Mouse (Mus musculus) MEL (cell line): ENCODE data around the gene Itga9. TPM values are rescaled to one million over a fixed set of nuclear protein-coding genes. Genes with fewer than 3 reads are reported as not detected.

Experiments
- DNase-seq: peaks from one replicate; pipeline ENCODE4 v3.0.0; 2011; ENCODE audit warnings: low read depth, low spot score
- H3K27ac ChIP-seq: 2 replicates; pipeline ENCODE4 v1.5.1; 2012; ENCODE audit warnings: low read depth, mild to moderate bottlenecking, control low read depth, low read length, moderate library complexity; ENCODE audit not compliant: control insufficient read depth
- H3K27me3 ChIP-seq, 2 experiments: fragments of 150-350 bp in 1 of 2; sonication (generic) in 1 of 2; 2 replicates each; pipeline ENCODE4 v1.6.1; 2012; ENCODE audit warnings: low read length in 2 of 2, mild to moderate bottlenecking in 2 of 2, improper control_type of control experiment in 1 of 2, moderate library complexity in 1 of 2; ENCODE audit not compliant: insufficient read depth in 2 of 2, control insufficient read depth in 1 of 2
- H3K36me3 ChIP-seq, 2 experiments: 2 replicates each; pipeline ENCODE4 v1.6.1; 2012 to 2014; ENCODE audit warnings: low read length in 2 of 2, improper control_type of control experiment in 1 of 2, inconsistent platforms in 1 of 2, mild to moderate bottlenecking in 1 of 2; ENCODE audit not compliant: insufficient read depth in 2 of 2, control insufficient read depth in 1 of 2
- H3K4me1 ChIP-seq, 2 experiments: fragments of 150-350 bp in 1 of 2; sonication (generic) in 1 of 2; 2 replicates each; pipeline ENCODE4 v1.6.1; 2012; ENCODE audit warnings: low read length in 2 of 2, improper control_type of control experiment in 1 of 2, mild to moderate bottlenecking in 1 of 2; ENCODE audit not compliant: insufficient read depth in 2 of 2, control insufficient read depth in 1 of 2
- H3K4me3 ChIP-seq, 2 experiments: fragments of 150-350 bp in 1 of 2; sonication (generic) in 1 of 2; 2 replicates each; pipeline ENCODE4 v1.5.1; 2012; ENCODE audit warnings: low read depth in 2 of 2, low read length in 2 of 2, mild to moderate bottlenecking in 2 of 2, moderate library complexity in 2 of 2, control low read depth in 1 of 2, improper control_type of control experiment in 1 of 2; ENCODE audit not compliant: control insufficient read depth in 1 of 2, insufficient read depth in 1 of 2
- H3K79me2 ChIP-seq: 2 replicates; pipeline ENCODE4 v1.6.1; 2012; ENCODE audit warnings: mild to moderate bottlenecking, low read length, moderate library complexity; ENCODE audit not compliant: control insufficient read depth, poor library complexity, insufficient read depth
- H3K9ac ChIP-seq: 2 replicates; pipeline ENCODE4 v1.6.1; 2012; ENCODE audit warnings: low read depth, mild to moderate bottlenecking, control low read depth, low read length, moderate library complexity; ENCODE audit not compliant: control insufficient read depth, poor library complexity, severe bottlenecking
- H3K9me3 ChIP-seq: fragments of 150-350 bp; sonication (generic); replicated peaks from 2 replicates; pipeline ENCODE4 v1.6.1; 2012; ENCODE audit warnings: mild to moderate bottlenecking, low read length, improper control_type of control experiment, moderate library complexity; ENCODE audit not compliant: insufficient read depth
- BHLHE40 ChIP-seq: IDR thresholded peaks from 2 replicates; pipeline ENCODE4 v1.6.1; 2012; ENCODE audit warnings: low read depth, mild to moderate bottlenecking, inconsistent platforms, low read length, improper control_type of control experiment, borderline replicate concordance
- CHD1 ChIP-seq: IDR thresholded peaks from 2 replicates; pipeline ENCODE4 v1.6.1; 2012; ENCODE audit warnings: low read depth, mild to moderate bottlenecking, inconsistent platforms, low read length, improper control_type of control experiment
- CHD2 ChIP-seq: IDR thresholded peaks from 2 replicates; pipeline ENCODE4 v1.6.1; 2011; ENCODE audit warnings: low read length, improper control_type of control experiment
- E2F4 ChIP-seq: IDR thresholded peaks from 2 replicates; pipeline ENCODE4 v1.6.1; 2011; ENCODE audit warnings: low read depth, low read length, improper control_type of control experiment, borderline replicate concordance
- EP300 ChIP-seq, 2 experiments: IDR thresholded peaks; 2 replicates each; pipeline ENCODE4 v1.6.1; 2011; ENCODE audit warnings: improper control_type of control experiment in 2 of 2, low read length in 2 of 2, low read depth in 1 of 2, mild to moderate bottlenecking in 1 of 2
- HCFC1 ChIP-seq: IDR thresholded peaks from 2 replicates; pipeline ENCODE4 v1.6.1; 2012; ENCODE audit warnings: low read depth, mild to moderate bottlenecking, inconsistent platforms, low read length, improper control_type of control experiment, moderate library complexity
- KAT2A ChIP-seq: conservative IDR thresholded peaks from 2 replicates; pipeline ENCODE4 v1.6.1; 2012; ENCODE audit warnings: low read depth, low read length, improper control_type of control experiment, inconsistent platforms
- MAFK ChIP-seq: IDR thresholded peaks from 2 replicates; pipeline ENCODE4 v1.6.1; 2011; ENCODE audit warnings: low read depth, mild to moderate bottlenecking, low read length, improper control_type of control experiment, borderline replicate concordance
- MAZ ChIP-seq: IDR thresholded peaks from 2 replicates; pipeline ENCODE4 v1.6.1; 2012; ENCODE audit warnings: low read depth, mild to moderate bottlenecking, inconsistent platforms, low read length, improper control_type of control experiment
- MXI1 ChIP-seq: IDR thresholded peaks from 2 replicates; pipeline ENCODE4 v1.6.1; 2011; ENCODE audit warnings: mild to moderate bottlenecking, low read depth, low read length, improper control_type of control experiment
- MYC ChIP-seq: IDR thresholded peaks from 2 replicates; pipeline ENCODE4 v1.6.1; 2011; ENCODE audit warnings: low read depth, mild to moderate bottlenecking, low read length, improper control_type of control experiment, moderate library complexity
- NRF1 ChIP-seq: IDR thresholded peaks from 2 replicates; pipeline ENCODE4 v1.6.1; 2014; ENCODE audit warnings: low read depth, mild to moderate bottlenecking, inconsistent platforms, low read length, improper control_type of control experiment, moderate library complexity; ENCODE audit not compliant: poor library complexity, insufficient read depth, severe bottlenecking
- RCOR1 ChIP-seq: IDR thresholded peaks from 2 replicates; pipeline ENCODE4 v1.6.1; 2012; ENCODE audit warnings: low read depth, mild to moderate bottlenecking, inconsistent platforms, low read length, improper control_type of control experiment
- SIN3A ChIP-seq: IDR thresholded peaks from 2 replicates; pipeline ENCODE4 v1.6.1; 2012; ENCODE audit warnings: low read length, improper control_type of control experiment, inconsistent platforms
- TBP ChIP-seq: IDR thresholded peaks from 2 replicates; pipeline ENCODE4 v1.8.0; 2011; ENCODE audit warnings: low read depth, low read length, improper control_type of control experiment
- USF2 ChIP-seq, 2 experiments: IDR thresholded peaks; 2 replicates each; pipeline ENCODE4 v1.6.1; 2011 to 2012; ENCODE audit warnings: improper control_type of control experiment in 2 of 2, low read length in 2 of 2, borderline replicate concordance in 1 of 2, inconsistent platforms in 1 of 2, low read depth in 1 of 2, mild to moderate bottlenecking in 1 of 2; ENCODE audit not compliant: insufficient read depth in 1 of 2
- ZKSCAN1 ChIP-seq: IDR thresholded peaks from 2 replicates; pipeline ENCODE4 v1.6.1; 2012; ENCODE audit warnings: low read depth, mild to moderate bottlenecking, inconsistent platforms, low read length, improper control_type of control experiment, moderate library complexity
- polyA plus RNA-seq, 2 experiments: library from polyadenylated mRNA; stranded (reverse) in 1 of 2; unstranded in 1 of 2; fragments of >175 nt in 1 of 2; fragments of >200 nt in 1 of 2; gene quantifications; 2 replicates each; pipeline versions ENCODE4 v1.2.1 to v1.2.4; 2012; ENCODE audit warnings: low replicate concordance in 2 of 2, low read depth in 1 of 2; ENCODE audit not compliant: insufficient read length in 2 of 2, insufficient read depth in 1 of 2, missing spikeins in 1 of 2
- total RNA-seq: library from RNA; depleted of rRNA; stranded (reverse); fragments of 300-350 nt; gene quantifications from 2 replicates; pipeline ENCODE4 v1.2.3, GENCODE M21; 2012

Gene Itga9
- total and polyA plus RNA-seq, 3 experiments, result 0.19 to 0.21 TPM; not detected in 1

GRCm38 (mm10) chr9:118948486-118948885, 342.0 kb downstream of the Itga9 start:
- H3K36me3 ChIP-seq, result peaks cover 0 to 7% of the 10 kb centered on the region in 2 experiments; a peak in 2 of 4 replicates

GRCm38 (mm10) chr9:118949124-118949523, 342.6 kb downstream of the Itga9 start:
- TF ChIP-seq KAT2A (no peak), MAFK (no peak), CHD2 (no peak), RCOR1 (no peak), BHLHE40 (no peak), SIN3A (no peak), CHD1 (no peak), ZKSCAN1 (no peak), MAZ (no peak), MYC (no peak)
- no peaks in the 10 kb centered on the region for H3K27me3 ChIP-seq
- no peak overlapping the region for H3K9ac ChIP-seq
- no peak for DNase-seq
- peaks cover 0 to 7% of the 10 kb centered on the region in 2 experiments; a peak in 2 of 4 replicates for H3K36me3 ChIP-seq
- no peak overlapping the region for H3K4me3 ChIP-seq
- no peaks in the 10 kb centered on the region for H3K9me3 ChIP-seq
- no peak overlapping the region for H3K27ac ChIP-seq
- H3K79me2 ChIP-seq, result no peaks in the 10 kb centered on the region
- peaks cover 0 to 5% of the 10 kb centered on the region in 2 experiments; a peak in 2 of 4 replicates for H3K4me1 ChIP-seq

More at GRCm38 (mm10) chr9:118948486-118948885, 342.0 kb downstream of the Itga9 start:
- DNase-seq, result no peak
- Histone ChIP-seq H3K4me1 (peaks cover 0 to 9% of the 10 kb centered on the region in 2 experiments; a peak in 2 of 4 replicates), H3K27ac (no peak overlapping the region), H3K4me3 (no peak overlapping the region), H3K79me2 (no peaks in the 10 kb centered on the region), H3K9ac (no peak overlapping the region), H3K9me3 (no peaks in the 10 kb centered on the region), H3K27me3 (no peaks in the 10 kb centered on the region)
- TF ChIP-seq E2F4 (no peak), MXI1 (no peak), NRF1 (no peak), EP300 (IDR thresholded peaks at IDR 0.05; ENCODE audit: low read depth in 1 of 2, low read length in 2 of 2) (no peak), TBP (no peak), USF2 (IDR thresholded peaks at IDR 0.05; ENCODE audit: borderline replicate concordance in 1 of 2, insufficient read depth in 1 of 2, low read depth in 1 of 2, low read length in 2 of 2) (no peak), CHD2 (no peak), SIN3A (no peak), HCFC1 (no peak)
